Mouse (Mus musculus): ENCODE results near the gene 4930426L09Rik. TPM values are rescaled to one million over a fixed set of nuclear protein-coding genes. Genes with fewer than 3 reads are reported as not detected.

4930426L09Rik gene
- polyA plus RNA-seq, 1 experiment: 0.32 TPM

- TF ChIP-seq GATA1 (IDR thresholded peaks at IDR 0.05; ENCODE audit: low read length): no peak
Measured at GRCm38 (mm10) chr2:18965108-18965507, 33.0 kb upstream of the 4930426L09Rik start.

GRCm38 (mm10) chr2:18965950-18966349, 32.2 kb upstream of the 4930426L09Rik start:
- TF ChIP-seq GATA1 (IDR thresholded peaks at IDR 0.05; ENCODE audit: low read length): no peak

GRCm38 (mm10) chr2:18966566-18966965, 31.6 kb upstream of the 4930426L09Rik start:
- TF ChIP-seq GATA1 (IDR thresholded peaks at IDR 0.05; ENCODE audit: low read length): no peak

- no peak for TF ChIP-seq GATA1 (IDR thresholded peaks at IDR 0.05; ENCODE audit: low read length)
Measured at GRCm38 (mm10) chr2:18967451-18968063, 30.6 kb upstream of the 4930426L09Rik start.

- TF ChIP-seq GATA1 (IDR thresholded peaks at IDR 0.05; ENCODE audit: low read length): no peak
Measured at GRCm38 (mm10) chr2:18969066-18969681, 29.0 kb upstream of the 4930426L09Rik start.

GRCm38 (mm10) chr2:18970461-18970860, 27.7 kb upstream of the 4930426L09Rik start:
- no peak for TF ChIP-seq GATA1 (IDR thresholded peaks at IDR 0.05; ENCODE audit: low read length)

- no peak for TF ChIP-seq GATA1 (IDR thresholded peaks at IDR 0.05; ENCODE audit: low read length)
Measured at GRCm38 (mm10) chr2:18971564-18971963, 26.6 kb upstream of the 4930426L09Rik start.

GRCm38 (mm10) chr2:18974882-18975645, 23.1 kb upstream of the 4930426L09Rik start:
- TF ChIP-seq GATA1 (IDR thresholded peaks at IDR 0.05; ENCODE audit: low read length): no peak

GRCm38 (mm10) chr2:18976175-18976574, 22.0 kb upstream of the 4930426L09Rik start:
- TF ChIP-seq GATA1 (IDR thresholded peaks at IDR 0.05; ENCODE audit: low read length): no peak

GRCm38 (mm10) chr2:18977201-18977805, 20.8 kb upstream of the 4930426L09Rik start:
- no peak for TF ChIP-seq GATA1 (IDR thresholded peaks at IDR 0.05; ENCODE audit: low read length)

- no peak for TF ChIP-seq GATA1 (IDR thresholded peaks at IDR 0.05; ENCODE audit: low read length)
Measured at GRCm38 (mm10) chr2:18979046-18979445, 19.1 kb upstream of the 4930426L09Rik start.

- TF ChIP-seq GATA1 (IDR thresholded peaks at IDR 0.05; ENCODE audit: low read length): no peak
Measured at GRCm38 (mm10) chr2:18979675-18980074, 18.5 kb upstream of the 4930426L09Rik start.

GRCm38 (mm10) chr2:18982581-18982980, 15.6 kb upstream of the 4930426L09Rik start:
- TF ChIP-seq GATA1 (IDR thresholded peaks at IDR 0.05; ENCODE audit: low read length): no peak

- no peak for TF ChIP-seq GATA1 (IDR thresholded peaks at IDR 0.05; ENCODE audit: low read length)
Measured at GRCm38 (mm10) chr2:18983546-18983945, 14.6 kb upstream of the 4930426L09Rik start.

- TF ChIP-seq GATA1 (IDR thresholded peaks at IDR 0.05; ENCODE audit: low read length): no peak
Measured at GRCm38 (mm10) chr2:18984095-18984847, 13.9 kb upstream of the 4930426L09Rik start.
